Mouse (Mus musculus) C2C12 (cell line): ENCODE data around the gene Ctss. TPM values are rescaled to one million over a fixed set of nuclear protein-coding genes. Genes with fewer than 3 reads are reported as not detected.
"Not testable (repeated sequence)": the region's sequence is repeated elsewhere in the genome, so short reads cannot be mapped to it uniquely, and the experiment has no call there.

Experiments used
- H3K27me3 ChIP-seq: one replicate; pipeline ENCODE4 v1.6.1; 2011; ENCODE audit not compliant: control insufficient read depth, insufficient read depth, insufficient read length
- H3K36me3 ChIP-seq: one replicate; pipeline ENCODE4 v1.6.1; 2011; ENCODE audit not compliant: control insufficient read depth, insufficient read depth
- H3K4me3 ChIP-seq: one replicate; pipeline ENCODE4 v1.5.1; 2011; ENCODE audit warnings: mild to moderate bottlenecking, control low read depth; ENCODE audit not compliant: poor library complexity, insufficient read depth, severe bottlenecking
- H3K79me2 ChIP-seq: one replicate; pipeline ENCODE4 v1.6.1; 2011; ENCODE audit not compliant: control insufficient read depth, insufficient read depth
- H3K79me3 ChIP-seq: one replicate; pipeline ENCODE4 v1.6.1; 2011; ENCODE audit warnings: low read depth, control low read depth
- H3ac ChIP-seq: one replicate; pipeline ENCODE3; 2011; ENCODE audit warnings: low read depth; ENCODE audit not compliant: control insufficient read depth, insufficient read length
- CEBPB ChIP-seq: IDR thresholded peaks from one replicate; pipeline ENCODE4 v1.6.1; 2011; ENCODE audit warnings: low read depth, mild to moderate bottlenecking, control low read depth, moderate library complexity
- CTCF ChIP-seq: IDR thresholded peaks from one replicate; pipeline ENCODE4 v1.5.1; 2011; ENCODE audit not compliant: control insufficient read depth, insufficient read depth, insufficient read length
- FOSL1 ChIP-seq: IDR thresholded peaks from one replicate; pipeline ENCODE4 v1.8.0; 2011; ENCODE audit warnings: mild to moderate bottlenecking, low read length; ENCODE audit not compliant: poor library complexity, insufficient read depth, severe bottlenecking
- MAX ChIP-seq: IDR thresholded peaks from one replicate; pipeline ENCODE4 v1.6.1; 2011; ENCODE audit warnings: mild to moderate bottlenecking, control low read depth
- MYOD1 ChIP-seq: IDR thresholded peaks from one replicate; pipeline ENCODE4 v1.6.1; 2011; ENCODE audit warnings: low read depth; ENCODE audit not compliant: control insufficient read depth, insufficient read length
- MYOG ChIP-seq: IDR thresholded peaks from one replicate; pipeline ENCODE4 v1.6.1; 2011; ENCODE audit not compliant: control insufficient read depth, insufficient read length; ENCODE audit errors: extremely low read depth
- USF1 ChIP-seq: IDR thresholded peaks from one replicate; pipeline ENCODE4 v1.6.1; 2011; ENCODE audit warnings: low read depth, mild to moderate bottlenecking, control low read depth, moderate library complexity
- polyA plus RNA-seq: library from polyadenylated mRNA; unstranded; fragments of >200 nt; fragmentation: generic; extraction: Trizol; gene quantifications from one replicate; pipeline ENCODE4 v1.2.1, GENCODE M21; 2012; ENCODE audit warnings: missing spikeins

The Ctss gene
- polyA plus RNA-seq, 1 experiment = not detected

DNA sequence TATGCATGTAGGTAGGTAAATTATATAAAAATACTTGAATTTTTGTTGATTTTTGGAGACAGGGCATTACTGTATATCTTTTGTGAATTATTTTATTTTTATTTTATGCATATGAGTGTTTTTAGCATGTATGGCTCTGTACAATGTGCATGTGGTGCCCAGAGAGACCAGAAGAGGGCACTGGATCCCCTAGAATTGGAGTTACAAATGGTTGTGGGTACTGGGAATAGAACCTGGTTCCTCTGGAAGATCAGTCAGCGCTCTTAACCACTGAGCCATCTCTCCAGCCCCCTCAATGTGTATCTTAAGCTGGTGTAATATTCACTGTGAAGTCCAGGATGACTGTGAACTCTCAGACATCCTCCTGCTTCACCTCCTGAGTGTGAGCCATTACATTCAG, 8.3 kb downstream of the Ctss start:
- Histone ChIP-seq H3K36me3 (no peaks in the 10 kb centered on the region), H3ac (no peak overlapping the region), H3K4me3 (no peak overlapping the region), H3K27me3 (no peaks in the 10 kb centered on the region), H3K79me2 (no peaks in the 10 kb centered on the region), H3K79me3 (no peaks in the 10 kb centered on the region)
- TF ChIP-seq MAX (no peak), CEBPB (no peak), MYOD1 (no peak), MYOG (no peak), USF1 (no peak), FOSL1 (no peak), CTCF (no peak)

DNA sequence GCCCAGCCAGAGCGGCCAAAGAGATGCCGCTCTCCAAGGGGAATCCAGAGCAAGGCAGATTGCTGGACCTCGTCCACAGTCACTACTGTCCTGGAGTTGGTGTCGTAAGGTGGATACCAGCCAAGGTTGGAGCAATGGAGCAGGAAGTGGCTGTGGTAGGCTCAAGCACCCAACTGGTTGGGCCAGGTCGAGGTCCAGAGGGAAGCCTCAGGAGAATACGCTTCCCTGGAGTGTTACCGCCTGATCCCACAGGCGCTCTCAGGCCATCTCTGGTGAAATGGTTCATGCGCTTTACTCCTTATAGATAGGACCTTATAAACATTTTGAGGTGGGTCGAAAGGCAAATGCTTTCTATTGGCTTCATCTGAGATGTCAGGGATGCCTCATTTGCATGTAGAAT, 12.3 kb downstream of the Ctss start:
- TF ChIP-seq USF1 (no peak), FOSL1 (no peak), CEBPB (no peak), CTCF (no peak), MYOD1 (no peak), MYOG (no peak), MAX (no peak)
- no peaks in the 10 kb centered on the region for H3K27me3 ChIP-seq
- H3ac ChIP-seq = no peak overlapping the region
- H3K79me2 ChIP-seq = no peaks in the 10 kb centered on the region
- H3K79me3 ChIP-seq = no peaks in the 10 kb centered on the region
- H3K4me3 ChIP-seq = no peak overlapping the region
- no peaks in the 10 kb centered on the region for H3K36me3 ChIP-seq

DNA sequence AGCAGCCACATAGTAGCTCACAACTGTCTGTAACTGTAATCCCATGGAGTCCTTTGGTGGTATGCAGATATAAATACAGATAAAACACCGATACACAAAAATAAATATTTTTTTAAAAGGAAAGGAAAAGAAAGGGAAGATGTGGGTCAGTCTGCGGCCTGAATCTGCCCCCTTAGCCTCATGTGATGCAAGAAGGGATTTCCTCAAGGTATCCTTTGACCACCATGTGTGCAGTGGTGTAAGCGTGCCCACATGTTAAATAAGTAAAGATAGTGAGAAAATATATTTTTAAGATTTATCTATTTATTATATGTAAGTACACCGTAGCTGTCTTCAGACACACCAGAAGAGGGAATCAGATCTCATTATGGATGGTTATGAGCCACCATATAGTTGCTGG, 13.3 kb downstream of the Ctss start:
- Histone ChIP-seq H3K36me3 (no peaks in the 10 kb centered on the region), H3K27me3 (no peaks in the 10 kb centered on the region), H3ac (no peak overlapping the region), H3K79me3 (no peaks in the 10 kb centered on the region), H3K79me2 (no peaks in the 10 kb centered on the region), H3K4me3 (no peak overlapping the region)
- TF ChIP-seq USF1 (no peak), CEBPB (no peak), FOSL1 (no peak), CTCF (no peak)

DNA sequence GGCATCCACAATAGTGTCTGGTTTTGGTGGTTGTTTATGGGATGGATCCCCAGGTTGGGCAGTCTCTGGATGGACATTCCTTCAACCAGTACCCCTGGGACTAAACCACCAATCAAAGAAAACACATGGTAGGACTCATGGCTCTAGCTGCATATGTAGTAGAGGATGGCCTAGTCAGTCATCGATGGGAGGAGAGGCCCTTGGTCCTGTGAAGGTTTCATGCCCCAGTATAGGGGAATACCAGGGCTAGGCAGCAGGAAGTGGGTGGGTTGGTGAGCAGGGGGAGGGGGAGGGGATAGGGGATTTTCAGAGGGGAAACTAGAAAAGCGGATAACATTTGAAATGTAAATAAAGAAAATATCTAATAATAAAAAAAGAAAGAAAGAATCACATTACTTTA, 14.6 kb downstream of the Ctss start:
- H3ac ChIP-seq = not testable (repeated sequence)

DNA sequence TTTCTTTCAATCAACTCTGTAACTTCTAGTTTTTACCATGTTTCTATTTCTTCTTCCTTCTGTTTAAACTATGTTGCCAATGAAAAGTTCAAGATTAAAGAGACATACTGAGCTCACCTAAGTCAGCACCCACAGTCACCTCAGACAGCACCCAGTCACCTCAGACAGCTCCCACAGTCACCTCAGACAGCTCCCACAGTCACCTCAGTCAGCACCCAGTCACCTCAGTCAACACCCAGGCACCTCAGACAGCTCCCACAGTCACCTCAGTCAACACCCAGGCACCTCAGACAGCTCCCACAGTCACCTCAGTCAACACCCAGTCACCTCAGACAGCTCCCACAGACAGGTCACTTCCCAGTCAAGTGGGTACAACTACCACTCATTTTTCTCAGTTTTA, 15.6 kb downstream of the Ctss start:
- Histone ChIP-seq H3K79me3 (no peaks in the 10 kb centered on the region), H3K4me3 (no peak overlapping the region), H3K79me2 (no peaks in the 10 kb centered on the region), H3ac (no peak overlapping the region), H3K27me3 (no peaks in the 10 kb centered on the region), H3K36me3 (no peaks in the 10 kb centered on the region)
- TF ChIP-seq MYOG (no peak), FOSL1 (no peak), USF1 (no peak), CEBPB (no peak), CTCF (no peak), MYOD1 (no peak), MAX (no peak)

More for the DNA sequence above, 14.6 kb downstream of the Ctss start:
- H3K79me3 ChIP-seq, H3K79me2 ChIP-seq, H3K4me3 ChIP-seq, H3K27me3 ChIP-seq, H3K36me3 ChIP-seq: not testable (repeated sequence)

DNA sequence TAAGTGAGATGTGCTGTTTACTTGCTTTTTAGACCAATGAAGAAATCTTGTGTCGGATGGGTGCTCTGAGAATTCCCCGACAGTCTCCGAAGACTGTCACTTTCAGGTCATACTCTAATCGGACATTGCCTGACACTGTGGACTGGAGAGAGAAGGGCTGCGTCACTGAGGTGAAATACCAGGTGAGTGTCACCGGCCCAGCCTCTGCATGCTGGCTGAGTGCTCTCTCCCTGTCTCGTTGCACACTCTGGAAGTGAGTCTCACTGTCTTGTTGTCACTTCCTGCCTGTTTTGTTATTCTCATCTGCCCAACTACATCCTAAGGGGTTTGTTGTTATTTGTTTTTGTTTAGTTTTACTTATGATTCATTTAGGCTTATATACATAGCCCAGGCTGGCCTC, 16.4 kb downstream of the Ctss start:
- H3K79me3 ChIP-seq = no peaks in the 10 kb centered on the region
- no peaks in the 10 kb centered on the region for H3K79me2 ChIP-seq
- H3K4me3 ChIP-seq = no peak overlapping the region
- H3K27me3 ChIP-seq = no peaks in the 10 kb centered on the region
- no peaks in the 10 kb centered on the region for H3K36me3 ChIP-seq
- TF ChIP-seq FOSL1 (no peak), MAX (no peak), MYOG (no peak), USF1 (no peak), MYOD1 (no peak), CTCF (no peak), CEBPB (no peak)
- H3ac ChIP-seq = no peak overlapping the region
